Mouse (Mus musculus): ENCODE results near the gene Sec14l1.

Gene Sec14l1

DNA sequence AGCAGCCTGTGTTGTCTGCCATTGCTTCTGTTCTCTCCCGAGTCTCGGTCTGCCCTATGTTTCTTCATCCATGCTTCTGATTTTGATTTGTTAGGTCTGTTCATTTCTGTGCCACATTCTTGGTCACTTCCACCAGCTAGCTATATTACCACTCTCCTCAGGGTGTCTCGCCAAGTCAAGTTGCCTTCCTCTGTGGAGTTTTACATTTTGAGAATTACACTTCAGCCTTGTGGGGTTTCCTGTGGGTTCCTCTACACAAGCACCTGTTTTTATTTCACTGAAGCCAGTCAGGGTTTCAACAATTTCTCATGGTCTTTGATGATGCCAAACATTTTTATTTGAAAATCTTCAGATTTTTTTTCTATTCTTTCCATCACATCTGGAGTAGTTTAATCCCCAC, 67.8 kb downstream of the Sec14l1 start:
- DNase-seq (ENCODE audit: low read depth, low spot score) = no peak

GRCm38 (mm10) chr11:117183299-117183698, 68.3 kb downstream of the Sec14l1 start:
- DNase-seq (ENCODE audit: low read depth, low spot score) = no peak

DNA sequence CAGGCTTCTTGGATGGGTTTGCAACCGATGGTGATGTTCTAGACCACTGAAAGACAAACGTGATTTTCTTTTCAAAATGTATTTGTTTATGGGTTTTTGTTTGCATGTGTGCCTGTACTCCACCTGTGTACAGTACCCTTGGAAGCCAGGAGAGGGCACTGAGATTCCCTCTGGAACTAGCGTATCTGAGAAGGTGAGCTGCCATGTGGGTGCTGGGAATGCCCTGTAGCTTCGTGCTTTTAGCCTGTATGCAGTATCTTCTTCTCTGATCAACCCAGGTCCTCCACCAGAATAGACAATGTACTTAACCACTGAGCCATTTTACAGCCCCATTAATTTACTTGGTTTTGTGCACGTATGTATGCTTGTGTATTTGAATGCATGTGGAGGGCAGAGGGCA, 68.9 kb downstream of the Sec14l1 start:
- no peak for DNase-seq (ENCODE audit: low read depth, low spot score)

DNA sequence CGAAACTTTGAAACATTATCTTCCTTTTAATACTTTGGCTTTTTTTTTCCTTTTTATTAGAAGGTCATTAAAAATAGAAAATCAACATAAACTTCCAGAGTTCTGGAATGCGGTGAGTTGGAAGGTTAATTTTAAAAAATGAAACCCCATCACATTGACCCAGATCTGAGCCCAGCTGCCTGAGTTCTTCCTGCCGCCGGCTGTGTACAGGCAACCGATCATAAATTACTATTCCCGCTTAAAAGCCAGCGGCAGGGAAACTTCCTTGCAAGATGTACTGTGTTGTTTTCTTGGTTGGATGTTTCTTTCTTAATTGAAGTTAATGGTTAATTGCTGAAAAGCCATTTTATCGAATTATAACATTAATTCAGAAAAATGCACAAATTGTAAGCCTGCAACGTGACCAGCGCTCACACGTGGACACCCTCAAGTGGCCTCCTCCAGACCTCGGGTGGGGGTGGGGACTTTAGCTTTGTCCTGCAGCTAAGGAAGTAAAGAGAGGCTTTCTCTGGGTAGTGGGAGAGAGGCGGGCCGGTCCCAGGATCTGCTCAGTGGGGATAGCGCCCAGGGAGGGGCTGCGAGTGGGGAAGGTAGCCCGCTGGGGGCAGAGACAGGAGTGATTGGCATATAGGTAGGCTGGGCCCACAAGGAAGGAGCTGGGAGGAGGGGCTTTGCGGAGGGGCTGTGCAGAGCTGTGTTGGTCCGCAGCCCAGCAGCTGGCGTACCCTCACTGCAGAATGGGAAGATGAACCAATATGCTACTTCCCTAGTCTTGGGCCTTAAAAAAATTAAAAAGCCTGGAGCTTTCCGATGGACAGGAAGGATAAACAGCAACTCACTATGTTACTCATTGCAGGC, 70.3 kb downstream of the Sec14l1 start:
- DNase-seq (ENCODE audit: low read depth, low spot score) = no peak

GRCm38 (mm10) chr11:117191524-117191923, 76.6 kb downstream of the Sec14l1 start:
- no peak for DNase-seq (ENCODE audit: low read depth, low spot score)

DNA sequence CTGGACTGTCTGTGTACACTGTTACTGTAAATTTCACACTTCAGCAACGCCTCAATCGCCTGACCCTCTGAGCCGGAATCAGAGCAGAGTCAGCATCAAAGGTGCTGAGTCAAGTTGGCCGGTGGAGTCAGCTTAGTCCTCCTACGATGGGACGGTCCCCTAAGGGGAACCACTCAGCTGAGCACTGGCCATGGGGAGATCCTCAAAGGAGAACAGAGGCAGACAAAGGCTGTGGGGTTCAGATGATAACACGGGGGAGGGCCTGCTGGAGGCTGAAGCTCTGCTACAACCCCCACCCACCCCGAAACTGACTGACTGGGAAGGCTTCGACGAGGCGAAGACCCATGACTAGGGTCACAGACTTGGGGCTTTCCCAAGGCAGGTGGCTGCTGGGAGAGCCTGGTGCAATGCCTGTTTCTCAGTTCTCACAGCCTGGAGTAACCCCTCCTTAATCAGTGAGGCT, 79.5 kb downstream of the Sec14l1 start:
- DNase-seq (ENCODE audit: low read depth, low spot score) = no peak

- DNase-seq (ENCODE audit: low read depth, low spot score) = no peak
Observed at GRCm38 (mm10) chr11:117195616-117196015, 80.6 kb downstream of the Sec14l1 start.

- no peak for DNase-seq (ENCODE audit: low read depth, low spot score)
Observed at GRCm38 (mm10) chr11:117196681-117197080, 81.7 kb downstream of the Sec14l1 start.

- no peak for DNase-seq (ENCODE audit: low read depth, low spot score)
Observed at GRCm38 (mm10) chr11:117198122-117198521, 83.2 kb downstream of the Sec14l1 start.

- DNase-seq (ENCODE audit: low read depth, low spot score) = peak; percentile 27
Observed at GRCm38 (mm10) chr11:117199282-117200175, 84.6 kb downstream of the Sec14l1 start, which contains the start of gene Sept9. Gene Sept9 (plus strand): TSS chr11:117199661.

GRCm38 (mm10) chr11:117201846-117202245, 86.9 kb downstream of the Sec14l1 start:
- DNase-seq (ENCODE audit: low read depth, low spot score) = no peak

- DNase-seq (ENCODE audit: low read depth, low spot score) = no peak
Observed at GRCm38 (mm10) chr11:117204606-117205005, 89.6 kb downstream of the Sec14l1 start.

- DNase-seq (ENCODE audit: low read depth, low spot score) = no peak
Observed at GRCm38 (mm10) chr11:117205042-117205441, 90.1 kb downstream of the Sec14l1 start.

DNA sequence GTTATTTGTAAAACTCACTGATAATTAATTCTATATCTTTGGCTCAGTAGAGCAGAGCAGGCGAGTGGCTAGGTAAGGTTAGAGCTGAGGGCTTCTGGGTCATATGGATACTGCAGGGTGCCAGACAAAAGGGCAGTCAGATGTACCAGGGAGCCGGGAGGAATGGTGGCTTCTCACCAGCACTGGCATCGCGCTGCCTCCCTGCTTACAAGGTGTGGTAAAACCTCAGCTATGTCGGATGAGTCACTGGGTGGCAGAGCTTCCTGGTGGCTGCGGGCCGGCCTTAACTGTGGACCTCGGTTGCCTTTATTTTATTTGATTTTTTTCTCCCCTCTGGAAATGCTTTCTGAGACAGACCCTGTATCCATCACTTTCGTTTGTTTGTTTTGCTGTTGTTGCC, 90.5 kb downstream of the Sec14l1 start:
- DNase-seq (ENCODE audit: low read depth, low spot score) = no peak

- DNase-seq (ENCODE audit: low read depth, low spot score) = no peak
Observed at GRCm38 (mm10) chr11:117207436-117207835, 92.5 kb downstream of the Sec14l1 start.

- no peak for DNase-seq (ENCODE audit: low read depth, low spot score)
Observed at GRCm38 (mm10) chr11:117208151-117208673, 93.2 kb downstream of the Sec14l1 start.
